Mouse (Mus musculus) mature B cell (primary cell): ENCODE data around the gene Fgfr2.

Experiments
- in situ Hi-C: fragments of 300-500 bp; cut with MboI; formaldehyde crosslinking; loops from 2 replicates; pipeline ENCODE4 v1.14.3; 2019

The Fgfr2 gene

DNA sequence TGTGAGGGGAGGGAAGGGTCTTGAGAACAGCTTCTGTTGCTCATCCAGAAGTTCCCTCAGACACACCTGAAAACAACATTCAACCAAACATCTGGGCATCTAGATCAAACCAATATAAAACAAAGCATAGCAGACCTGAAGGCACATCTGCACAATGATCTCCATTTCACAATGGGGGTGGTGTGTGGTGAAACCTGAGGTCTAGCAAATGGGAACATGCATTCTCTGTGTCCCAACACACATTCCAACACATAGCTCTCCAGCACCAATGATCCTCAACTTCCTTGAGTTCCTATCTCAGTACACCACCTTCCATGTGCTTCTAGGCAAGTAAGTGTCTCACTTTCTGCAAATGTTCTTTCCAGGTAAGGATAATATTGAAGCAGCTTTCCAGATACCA, 707.3 kb downstream of the Fgfr2 start:
- in situ Hi-C loops = no loop called here

DNA sequence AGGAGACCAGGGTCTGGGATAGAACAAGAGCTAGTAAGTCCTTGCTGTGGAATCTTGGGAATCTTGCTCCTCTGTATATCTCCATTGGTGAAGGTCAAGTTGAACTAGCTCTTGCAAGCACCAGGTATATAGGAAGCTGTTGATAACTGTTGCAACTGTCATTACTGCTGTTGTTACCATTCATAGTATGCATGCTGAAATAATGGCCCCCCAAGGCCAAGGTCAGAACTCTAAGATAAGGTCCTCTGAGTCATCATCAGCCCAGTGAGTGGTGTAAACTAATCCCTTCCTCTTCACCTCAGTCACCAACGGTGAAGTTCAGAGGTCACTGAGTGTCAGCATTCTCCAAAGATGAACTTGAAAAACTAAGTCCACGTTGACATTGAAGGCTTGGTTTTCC, 710.6 kb downstream of the Fgfr2 start:
- in situ Hi-C loops = no loop called here

DNA sequence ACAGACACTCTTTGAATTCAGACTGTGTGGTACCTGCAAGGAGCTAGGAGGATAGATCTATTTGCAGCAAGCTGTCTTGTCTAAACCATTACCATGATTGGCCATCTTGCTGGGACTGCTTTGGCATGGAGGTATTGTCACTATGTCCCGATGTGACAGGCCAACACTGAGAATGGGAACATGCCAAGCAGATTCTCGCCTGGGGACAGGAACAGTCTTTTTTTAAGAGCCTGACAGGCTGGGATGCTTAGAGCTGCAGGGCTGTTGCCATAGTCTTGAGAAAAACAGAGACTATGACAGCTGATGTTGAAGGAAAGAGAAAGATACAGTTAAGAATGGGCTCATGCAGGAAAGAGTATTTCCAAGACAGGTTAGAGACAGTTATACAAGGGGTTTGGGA, 711.4 kb downstream of the Fgfr2 start:
- in situ Hi-C loops = no loop called here

DNA sequence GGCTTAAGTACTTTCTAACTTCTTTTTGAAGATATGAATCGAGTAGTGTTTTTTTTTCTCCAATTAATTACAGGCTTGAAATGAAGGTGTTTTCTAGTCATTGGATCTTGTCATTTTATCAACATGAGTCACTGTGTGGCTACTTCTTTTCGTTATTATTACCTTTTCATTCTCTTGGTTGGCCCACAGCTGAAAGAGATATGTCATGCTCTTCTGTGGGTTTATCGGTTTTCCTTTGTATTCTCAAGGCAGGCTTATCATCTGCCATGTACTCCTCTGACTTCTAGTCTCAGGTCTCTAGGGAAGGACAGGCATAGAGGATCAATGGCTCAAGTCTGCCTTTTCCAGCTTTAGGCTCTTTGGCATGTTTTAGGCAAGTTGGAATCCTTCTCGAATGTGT, 712.2 kb downstream of the Fgfr2 start:
- in situ Hi-C loops = no loop called here

DNA sequence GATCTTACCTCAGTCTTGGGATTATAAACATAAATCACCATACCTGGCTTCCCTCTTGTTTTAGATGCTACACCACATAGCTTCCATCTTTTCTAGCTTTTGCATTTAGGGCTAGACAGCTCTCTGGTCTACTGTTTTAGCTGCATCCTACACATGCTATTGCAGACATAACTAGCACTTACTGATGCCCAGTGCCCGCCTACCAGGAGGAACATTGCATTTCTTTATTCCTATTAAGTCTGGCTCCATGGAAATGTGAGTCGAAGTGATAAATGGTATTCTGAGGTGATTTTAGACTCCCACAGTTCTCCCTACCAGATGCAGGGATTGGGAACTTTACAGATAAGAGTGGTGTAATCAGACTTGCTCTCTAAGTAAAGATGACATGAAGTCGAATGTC, 713.3 kb downstream of the Fgfr2 start:
- in situ Hi-C loops = no loop called here

DNA sequence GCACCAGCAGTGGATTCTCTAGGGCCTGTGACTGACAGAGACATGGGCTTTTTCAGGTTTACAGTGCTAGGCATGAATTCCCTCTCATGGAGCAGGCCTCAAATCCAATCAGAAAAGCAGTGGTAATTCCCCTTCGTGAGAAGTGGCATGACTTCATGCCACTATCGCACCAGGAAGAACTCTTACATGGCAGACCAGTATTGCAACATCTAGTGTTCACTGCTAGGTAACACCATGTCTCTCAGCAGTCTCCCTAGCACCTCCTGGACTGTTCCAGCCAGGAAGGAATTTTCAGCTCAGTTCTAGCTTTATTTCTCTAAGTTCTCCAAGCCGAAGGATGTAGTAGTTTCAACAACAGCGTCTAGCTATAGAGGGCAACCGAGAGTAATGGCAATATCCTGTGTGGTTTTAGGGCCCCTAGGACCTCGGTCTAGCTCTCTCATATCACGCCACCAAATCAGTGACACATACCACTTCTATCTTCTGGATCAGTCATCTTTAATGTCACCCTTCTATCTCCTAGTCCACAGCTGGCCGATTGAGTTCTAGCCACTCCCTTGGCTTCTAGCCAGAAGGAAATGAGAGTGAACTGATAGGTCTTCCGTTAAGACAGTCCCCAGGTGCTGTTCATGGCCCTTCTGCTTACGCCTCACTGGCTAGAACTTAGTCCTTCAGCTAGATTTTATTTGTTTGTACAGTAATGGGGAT, 720.6 kb downstream of the Fgfr2 start:
- in situ Hi-C loops = no loop called here

DNA sequence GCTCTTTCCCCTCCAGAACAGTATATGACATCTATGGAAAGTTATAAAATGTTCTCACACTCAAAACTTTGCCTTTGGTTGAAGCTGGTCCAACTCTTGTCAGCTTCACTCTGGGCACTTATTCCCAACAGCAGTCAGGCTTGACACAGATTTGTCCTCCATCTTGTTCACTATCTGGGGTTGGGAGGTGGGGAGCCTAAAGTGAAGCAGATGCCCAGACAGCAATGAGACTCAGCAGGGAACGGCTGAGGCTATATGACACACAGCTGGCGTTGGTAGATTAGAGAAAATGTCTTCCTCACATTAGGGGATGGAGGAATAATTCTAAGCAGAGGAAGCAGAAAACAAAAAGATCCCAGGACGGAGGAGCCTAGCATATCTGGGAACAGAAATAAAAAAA, 724.7 kb downstream of the Fgfr2 start:
- in situ Hi-C loops = no loop called here

DNA sequence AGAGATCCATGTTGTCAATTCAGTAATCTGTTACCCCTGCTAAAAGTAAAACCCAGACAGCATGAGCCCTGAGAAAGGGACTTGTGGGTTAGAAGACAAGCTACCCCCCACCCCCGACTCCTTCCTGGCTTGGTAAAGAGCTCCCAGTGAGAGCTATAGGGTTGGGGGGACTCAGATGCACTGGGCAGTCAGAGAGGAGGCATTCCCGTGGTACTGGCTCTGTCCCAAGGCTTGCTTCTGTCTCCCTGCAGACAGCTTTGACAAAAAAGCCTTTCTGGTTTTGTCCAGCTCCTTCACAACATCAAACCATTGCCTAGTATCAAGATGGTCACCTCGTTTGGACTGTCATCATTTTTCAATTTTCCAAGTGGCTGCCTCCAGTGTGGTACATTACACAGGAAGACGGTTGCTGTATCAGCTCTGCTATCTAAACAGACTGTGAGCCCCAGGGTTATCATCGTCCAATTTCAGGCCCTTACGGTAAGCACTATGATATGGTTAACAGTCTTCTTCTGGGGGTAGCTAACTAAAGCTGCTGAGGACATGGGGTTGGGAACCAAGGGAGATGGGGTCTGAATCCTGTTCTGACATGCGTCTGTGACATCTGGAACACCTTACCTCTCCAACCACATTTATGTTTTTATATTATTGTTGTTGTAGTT, 726.4 kb downstream of the Fgfr2 start:
- in situ Hi-C loops = no loop called here

DNA sequence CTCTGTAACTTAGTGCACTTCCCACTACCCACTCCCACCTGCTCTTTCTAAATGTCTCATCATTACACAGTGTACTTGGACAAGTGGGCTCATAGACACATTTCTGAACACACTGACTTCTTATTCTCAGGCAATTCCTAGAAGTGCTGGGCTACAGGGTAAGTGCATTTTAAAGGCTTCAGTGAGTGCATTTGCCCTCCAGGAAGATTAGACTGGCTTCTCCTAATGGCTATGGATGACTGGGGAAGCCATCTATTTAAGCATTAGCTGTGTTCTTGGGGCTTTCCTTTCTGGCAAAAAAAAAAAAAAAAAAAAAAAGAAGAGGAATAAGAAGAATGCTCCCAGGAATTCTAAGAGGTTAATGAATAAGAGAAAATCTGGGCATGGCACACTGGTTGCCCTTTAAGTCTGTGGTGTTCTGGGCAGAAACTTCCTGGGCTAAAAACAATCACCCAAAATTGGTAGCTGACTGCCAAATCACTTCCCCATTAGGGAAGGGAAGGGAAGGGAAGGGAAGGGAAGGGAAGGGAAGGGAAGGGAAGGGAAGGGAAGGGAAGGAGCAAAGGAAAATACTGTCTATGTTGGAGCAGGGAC, 729.5 kb downstream of the Fgfr2 start:
- in situ Hi-C loops = no loop called here

DNA sequence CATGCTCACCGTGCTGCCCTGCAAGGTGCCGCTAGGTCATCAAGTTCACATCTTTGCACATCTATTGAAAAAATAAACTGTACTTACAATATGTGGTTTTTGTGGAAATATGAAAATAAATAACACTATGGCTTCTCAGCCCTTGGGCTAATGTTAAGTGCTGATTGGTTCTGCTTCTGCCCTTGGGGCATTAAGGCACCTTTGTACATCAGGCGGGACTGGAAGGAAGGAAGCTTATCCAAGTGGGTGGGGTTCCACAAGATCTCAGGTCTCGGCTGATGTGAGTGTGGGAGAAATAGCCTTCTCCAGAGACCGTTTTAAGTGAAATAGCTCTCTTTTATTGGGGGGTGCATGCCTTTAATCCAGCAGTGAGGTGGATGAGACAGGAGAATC, 730.1 kb downstream of the Fgfr2 start:
- in situ Hi-C loops = no loop called here

DNA sequence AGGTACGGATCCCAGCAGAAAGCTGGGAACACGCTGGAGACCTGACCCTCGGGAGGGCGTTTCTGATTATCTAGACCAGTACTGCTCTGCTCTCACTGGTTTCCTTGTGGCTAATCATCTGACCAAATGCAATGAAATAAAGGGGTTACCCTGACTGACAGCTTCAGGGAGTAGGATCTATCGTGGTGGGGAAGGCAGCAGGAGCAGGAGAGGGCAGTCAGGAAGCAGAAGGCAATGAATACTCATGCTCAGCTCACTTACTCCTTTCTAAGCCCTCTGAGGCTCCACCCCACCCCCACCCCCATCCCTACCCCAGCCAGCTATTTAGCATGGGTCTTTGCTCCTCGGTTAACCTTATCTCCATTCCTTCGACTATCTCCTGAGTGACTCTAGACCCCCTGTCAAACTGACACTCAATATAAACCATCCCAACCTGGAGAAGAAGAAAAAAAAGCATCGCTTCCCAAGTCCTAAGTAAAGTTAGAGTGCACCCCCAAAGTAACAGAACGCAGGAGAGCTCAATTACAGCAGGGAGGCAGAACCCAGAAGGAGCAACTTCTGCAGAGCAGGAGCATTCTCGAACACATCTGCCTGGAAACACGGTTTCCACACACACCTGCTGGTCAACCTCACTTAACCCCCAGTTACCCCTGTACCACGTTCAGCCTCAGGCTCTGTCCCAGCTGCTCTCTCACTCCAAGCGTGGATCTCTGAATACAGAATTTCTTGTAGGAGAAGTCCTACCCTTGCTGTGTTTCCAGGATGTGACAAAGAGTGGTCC, 730.7 kb downstream of the Fgfr2 start:
- in situ Hi-C loops = no loop called here

DNA sequence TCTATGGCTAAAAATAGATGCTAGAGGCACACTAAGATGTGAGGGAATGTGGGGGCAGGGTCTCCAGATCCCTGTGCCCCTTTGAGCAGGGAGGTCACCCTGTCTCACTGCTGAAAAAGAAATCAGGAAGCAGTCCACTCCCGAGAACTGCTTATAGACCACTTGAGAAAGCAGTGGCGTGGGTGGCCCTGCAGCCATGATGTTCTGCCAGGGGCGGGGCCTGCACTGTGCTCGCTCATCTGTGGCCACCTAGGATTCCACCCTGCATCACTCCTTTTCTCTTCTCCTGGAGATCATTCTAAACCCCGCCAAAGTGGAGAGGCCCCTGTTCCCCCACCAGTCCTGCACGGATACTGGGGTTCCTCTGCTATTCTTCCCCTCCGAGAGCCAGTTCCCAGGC, 733.7 kb downstream of the Fgfr2 start:
- in situ Hi-C loops = no loop called here

DNA sequence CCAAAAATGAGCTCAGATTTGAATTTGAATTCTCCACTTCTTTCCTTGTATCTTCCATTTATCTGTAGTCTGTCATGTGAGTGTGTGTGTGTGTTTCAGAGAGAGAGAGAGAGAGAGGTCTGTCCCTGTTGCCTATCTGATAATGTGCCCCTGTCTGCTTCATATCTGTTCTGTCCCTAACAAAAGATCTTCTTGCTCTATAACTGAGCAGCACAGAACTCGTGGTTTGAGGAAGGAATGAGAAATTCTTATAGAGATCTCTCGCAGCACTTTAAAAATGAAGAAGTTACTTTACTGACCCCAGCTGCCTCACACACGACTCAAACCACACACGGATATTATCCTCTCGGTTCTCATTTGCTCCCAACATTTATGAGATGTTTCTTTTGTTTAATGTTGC, 735.6 kb downstream of the Fgfr2 start:
- in situ Hi-C loops = no loop called here

DNA sequence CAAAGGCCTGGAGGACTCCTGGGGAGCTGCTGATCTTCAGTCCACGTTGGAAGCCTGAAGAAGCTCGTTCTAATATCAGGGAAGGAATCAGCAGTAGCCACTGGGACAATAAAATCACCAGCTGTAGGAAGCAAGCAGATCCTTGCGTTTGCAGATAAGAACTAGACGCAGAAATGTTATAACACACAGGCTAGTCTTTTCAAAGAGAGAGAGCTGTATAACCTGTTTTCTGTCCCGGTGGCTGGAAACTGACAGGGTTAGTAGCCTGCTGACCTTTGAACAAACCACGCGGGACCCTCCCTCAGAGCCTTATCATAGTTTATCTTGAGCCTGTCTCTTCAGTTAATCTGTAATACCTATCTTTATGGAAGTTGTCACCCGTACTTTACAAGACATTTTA, 736.8 kb downstream of the Fgfr2 start:
- in situ Hi-C loops = no loop called here

DNA sequence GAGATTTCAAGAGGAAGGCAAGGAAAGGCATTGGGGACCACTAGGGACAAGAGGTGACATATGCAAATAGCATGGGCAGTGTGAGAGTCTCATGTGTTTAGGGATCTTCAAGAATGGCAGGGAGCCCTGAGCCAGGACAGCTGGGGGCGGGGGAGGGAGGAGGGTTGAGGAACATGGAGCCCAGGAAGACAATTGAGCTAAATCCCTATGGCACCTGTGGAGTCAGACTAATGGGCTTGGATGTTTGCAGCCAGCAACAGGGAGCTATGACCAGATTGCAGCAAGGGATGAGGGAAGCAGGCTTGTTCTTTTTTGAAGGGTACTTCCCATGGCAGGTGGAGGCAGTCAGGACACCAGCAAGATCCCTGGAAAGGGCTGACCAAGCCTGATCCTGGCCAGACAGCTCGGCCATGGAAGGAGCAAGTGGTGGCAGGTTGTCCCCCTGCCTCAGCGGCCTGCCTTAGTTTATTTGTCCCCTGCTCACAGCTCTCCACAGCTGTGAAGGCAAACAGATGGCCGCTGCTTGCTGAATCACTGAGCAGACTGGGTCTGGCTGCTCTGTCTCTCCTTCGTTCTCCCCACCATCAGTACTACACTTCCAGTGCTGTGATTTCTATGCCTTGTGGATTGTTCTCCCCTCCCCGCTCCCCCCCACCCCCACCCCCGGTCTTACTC, 737.6 kb downstream of the Fgfr2 start:
- in situ Hi-C loops = no loop called here

DNA sequence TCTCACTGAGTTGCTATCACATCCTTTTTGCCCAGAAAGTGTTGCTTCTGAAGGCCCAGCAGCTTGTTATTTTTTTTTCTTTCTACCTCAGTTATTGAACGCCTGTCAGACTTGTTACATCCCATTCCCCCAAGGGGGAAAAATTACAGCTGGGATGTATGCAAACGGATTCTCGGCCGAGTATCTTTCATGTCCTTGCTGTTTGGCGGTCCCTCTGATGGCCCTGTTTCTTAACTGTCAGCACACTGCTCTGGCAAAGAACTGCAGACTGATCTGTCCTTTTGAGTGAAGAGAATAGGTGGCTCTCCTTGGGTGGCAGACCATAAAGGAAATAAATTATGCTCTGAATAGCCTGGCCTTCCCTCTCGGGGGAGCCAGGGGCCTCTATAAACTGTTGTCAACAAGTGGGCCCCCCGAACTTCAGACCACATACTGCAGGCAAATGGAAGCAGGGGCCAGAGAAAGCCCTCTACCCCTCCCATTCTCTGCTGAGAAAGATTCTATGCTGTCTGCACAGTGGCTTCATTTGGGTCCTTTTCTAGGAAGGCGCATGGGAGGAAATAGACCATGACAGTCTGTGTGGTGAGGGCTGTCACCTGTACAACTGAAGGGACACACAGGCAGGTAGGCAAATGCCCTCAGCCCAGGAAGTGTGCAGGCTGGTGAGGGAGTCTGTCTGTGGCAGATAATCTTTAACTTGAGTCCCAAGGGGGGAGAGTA, 738.3 kb downstream of the Fgfr2 start:
- in situ Hi-C loops = no loop called here

DNA sequence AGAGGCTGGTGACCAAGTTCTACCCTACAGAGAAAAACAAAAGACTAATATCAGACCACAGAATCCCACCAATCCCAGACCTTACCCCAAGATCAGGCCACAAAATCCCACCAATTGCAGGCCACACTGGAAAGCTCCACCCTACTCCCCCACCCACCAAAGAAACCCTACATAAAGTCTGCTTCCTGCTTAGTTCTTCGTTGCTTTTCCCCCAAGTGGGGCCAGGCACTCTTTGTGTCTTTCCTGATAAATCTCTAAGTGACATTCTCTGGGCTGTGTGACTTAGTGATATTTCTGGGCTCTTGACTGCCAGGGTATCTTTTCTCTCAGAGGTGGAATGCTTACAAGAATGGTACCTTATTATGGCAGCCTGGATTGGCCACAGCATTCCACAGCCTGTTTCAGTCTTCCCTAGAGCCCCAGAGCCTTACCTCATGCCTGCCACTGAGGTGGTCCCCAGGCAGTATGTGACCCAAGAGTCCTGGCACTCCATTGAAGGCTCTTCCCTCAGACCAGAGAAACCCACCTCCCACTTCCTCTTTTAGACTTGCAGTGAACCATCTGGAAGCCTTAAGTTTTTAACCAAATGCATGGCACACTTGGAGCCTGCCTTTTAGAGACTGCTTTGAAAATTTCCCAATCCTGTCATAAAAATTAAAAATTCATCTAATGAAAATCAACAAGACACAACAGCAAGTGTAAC, 742.4 kb downstream of the Fgfr2 start:
- in situ Hi-C loops = no loop called here

DNA sequence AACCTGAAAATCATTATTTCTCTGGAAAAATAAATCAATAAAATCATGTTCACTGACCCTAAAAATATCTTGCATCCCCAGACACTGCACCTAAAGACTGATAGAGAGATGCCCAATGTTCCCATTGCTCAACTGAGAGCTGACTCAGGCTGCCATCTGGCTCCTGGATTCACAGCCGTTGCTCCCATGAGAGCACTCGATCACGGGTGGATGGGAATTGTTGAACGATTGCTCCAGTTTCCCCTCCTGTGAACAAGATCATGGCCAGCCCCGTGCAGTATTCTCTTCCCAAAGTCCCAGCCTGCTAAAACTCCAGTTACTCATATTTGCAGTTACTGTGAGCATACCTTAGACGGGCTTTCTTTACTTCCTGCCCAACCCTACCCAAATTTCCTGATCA, 745.2 kb downstream of the Fgfr2 start:
- in situ Hi-C loops = no loop called here

DNA sequence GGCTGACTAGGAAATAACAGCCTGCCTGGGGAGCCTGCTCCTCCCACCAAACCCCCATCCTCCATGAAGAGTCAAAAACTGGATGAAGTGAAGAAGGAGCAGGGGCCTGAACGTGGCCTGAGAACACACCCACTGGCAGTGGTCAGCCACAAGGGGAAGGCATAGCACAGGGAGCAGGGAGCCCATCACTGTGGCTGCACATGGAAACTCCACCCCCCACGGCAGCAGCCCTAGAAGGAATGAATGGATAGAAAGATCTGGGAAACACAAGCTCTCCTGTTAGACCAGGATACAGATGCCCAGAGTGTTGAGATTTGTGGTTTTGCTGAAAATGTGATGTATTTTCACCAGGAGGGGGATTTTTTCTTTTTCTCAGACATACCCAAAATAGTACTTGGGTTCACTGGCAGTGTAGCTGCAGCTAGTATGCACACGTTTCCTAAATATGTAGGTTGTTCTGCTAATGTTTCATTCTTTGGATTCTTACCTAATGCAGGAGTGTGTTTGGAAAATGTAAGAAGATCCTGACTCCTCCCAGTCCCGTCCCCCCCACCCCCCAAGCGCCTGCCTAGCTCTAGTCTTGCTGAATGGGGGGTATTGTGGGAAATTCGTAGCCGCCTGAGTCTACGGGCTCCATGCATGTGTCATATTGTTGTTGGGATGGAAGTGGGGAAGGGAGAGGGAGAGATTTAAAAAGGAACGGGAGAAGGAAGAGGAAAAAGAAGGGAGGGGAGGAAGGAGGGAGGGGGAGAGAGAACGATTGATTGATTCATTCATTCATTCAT, 749.4 kb downstream of the Fgfr2 start:
- in situ Hi-C loops = no loop called here
